Mouse (Mus musculus) C2C12 (cell line): ENCODE measurements around the gene Tmem74b. TPM values are rescaled to one million over a fixed set of nuclear protein-coding genes. Genes with fewer than 3 reads are reported as not detected.

ENCODE experiments used
- H3K27me3 ChIP-seq: one replicate; pipeline ENCODE4 v1.6.1; 2011; ENCODE audit not compliant: control insufficient read depth, insufficient read depth, insufficient read length
- H3K36me3 ChIP-seq: one replicate; pipeline ENCODE4 v1.6.1; 2011; ENCODE audit not compliant: control insufficient read depth, insufficient read depth
- H3K4me3 ChIP-seq: one replicate; pipeline ENCODE4 v1.5.1; 2011; ENCODE audit warnings: mild to moderate bottlenecking, control low read depth; ENCODE audit not compliant: poor library complexity, insufficient read depth, severe bottlenecking
- H3K79me2 ChIP-seq: one replicate; pipeline ENCODE4 v1.6.1; 2011; ENCODE audit not compliant: control insufficient read depth, insufficient read depth
- H3K79me3 ChIP-seq: one replicate; pipeline ENCODE4 v1.6.1; 2011; ENCODE audit warnings: low read depth, control low read depth
- H3ac ChIP-seq: one replicate; pipeline ENCODE3; 2011; ENCODE audit warnings: low read depth; ENCODE audit not compliant: control insufficient read depth, insufficient read length
- CEBPB ChIP-seq: IDR thresholded peaks from one replicate; pipeline ENCODE4 v1.6.1; 2011; ENCODE audit warnings: low read depth, mild to moderate bottlenecking, control low read depth, moderate library complexity
- CTCF ChIP-seq: IDR thresholded peaks from one replicate; pipeline ENCODE4 v1.5.1; 2011; ENCODE audit not compliant: control insufficient read depth, insufficient read depth, insufficient read length
- FOSL1 ChIP-seq: IDR thresholded peaks from one replicate; pipeline ENCODE4 v1.8.0; 2011; ENCODE audit warnings: mild to moderate bottlenecking, low read length; ENCODE audit not compliant: poor library complexity, insufficient read depth, severe bottlenecking
- MAX ChIP-seq: IDR thresholded peaks from one replicate; pipeline ENCODE4 v1.6.1; 2011; ENCODE audit warnings: mild to moderate bottlenecking, control low read depth
- MYOD1 ChIP-seq: IDR thresholded peaks from one replicate; pipeline ENCODE4 v1.6.1; 2011; ENCODE audit warnings: low read depth; ENCODE audit not compliant: control insufficient read depth, insufficient read length
- MYOG ChIP-seq: IDR thresholded peaks from one replicate; pipeline ENCODE4 v1.6.1; 2011; ENCODE audit not compliant: control insufficient read depth, insufficient read length; ENCODE audit errors: extremely low read depth
- USF1 ChIP-seq: IDR thresholded peaks from one replicate; pipeline ENCODE4 v1.6.1; 2011; ENCODE audit warnings: low read depth, mild to moderate bottlenecking, control low read depth, moderate library complexity
- polyA plus RNA-seq: library from polyadenylated mRNA; unstranded; fragments of >200 nt; fragmentation: generic; extraction: Trizol; gene quantifications from one replicate; pipeline ENCODE4 v1.2.1, GENCODE M21; 2012; ENCODE audit warnings: missing spikeins

The Tmem74b gene
- polyA plus RNA-seq, 1 experiment: 0.02 TPM

- Histone ChIP-seq H3K36me3 (peaks cover 20% of the 10 kb centered on the region), H3ac (no peak overlapping the region), H3K27me3 (no peaks in the 10 kb centered on the region), H3K79me2 (peaks cover 45% of the 10 kb centered on the region), H3K79me3 (peaks cover 20% of the 10 kb centered on the region), H3K4me3 (no peak overlapping the region)
- TF ChIP-seq CTCF (no peak), MAX (no peak), MYOG (no peak), MYOD1 (no peak), CEBPB (no peak), FOSL1 (no peak), USF1 (no peak)
Measured at GRCm38 (mm10) chr2:151739081-151739480, 37.3 kb downstream of the Tmem74b start.

- TF ChIP-seq MAX: no peak
- no peak for TF ChIP-seq MYOG
- no peaks in the 10 kb centered on the region for H3K27me3 ChIP-seq
- H3K79me3 ChIP-seq: peaks cover 20% of the 10 kb centered on the region
- H3K36me3 ChIP-seq: peaks cover 16% of the 10 kb centered on the region
- no peak overlapping the region for H3ac ChIP-seq
- H3K4me3 ChIP-seq: no peak overlapping the region
- H3K79me2 ChIP-seq: peaks cover 45% of the 10 kb centered on the region
Measured at GRCm38 (mm10) chr2:151739505-151739904, 37.7 kb downstream of the Tmem74b start.

- Histone ChIP-seq H3ac (peak overlapping the region; percentile 78), H3K27me3 (no peaks in the 10 kb centered on the region), H3K79me2 (peaks cover 45% of the 10 kb centered on the region), H3K36me3 (peaks cover 7% of the 10 kb centered on the region), H3K79me3 (peaks cover 16% of the 10 kb centered on the region), H3K4me3 (peak overlapping the region; percentile 75)
- TF ChIP-seq MYOD1: no peak
- TF ChIP-seq MAX: no peak
- no peak for TF ChIP-seq USF1
- no peak for TF ChIP-seq FOSL1
- no peak for TF ChIP-seq CEBPB
- TF ChIP-seq CTCF: no peak
- no peak for TF ChIP-seq MYOG
Measured at GRCm38 (mm10) chr2:151740741-151741526, 39.1 kb downstream of the Tmem74b start.

GRCm38 (mm10) chr2:151742084-151742483 lies 40.3 kb downstream of the Tmem74b start:
- H3ac ChIP-seq: no peak overlapping the region
- TF ChIP-seq CTCF: no peak
- TF ChIP-seq MAX: no peak
- TF ChIP-seq MYOD1: no peak
- TF ChIP-seq MYOG: no peak
- TF ChIP-seq CEBPB: no peak
- TF ChIP-seq FOSL1: no peak
- no peak for TF ChIP-seq USF1
- H3K27me3 ChIP-seq: no peaks in the 10 kb centered on the region
- H3K79me2 ChIP-seq: peaks cover 39% of the 10 kb centered on the region
- H3K4me3 ChIP-seq: no peak overlapping the region
- H3K79me3 ChIP-seq: peaks cover 16% of the 10 kb centered on the region
- H3K36me3 ChIP-seq: peaks cover 7% of the 10 kb centered on the region

DNA sequence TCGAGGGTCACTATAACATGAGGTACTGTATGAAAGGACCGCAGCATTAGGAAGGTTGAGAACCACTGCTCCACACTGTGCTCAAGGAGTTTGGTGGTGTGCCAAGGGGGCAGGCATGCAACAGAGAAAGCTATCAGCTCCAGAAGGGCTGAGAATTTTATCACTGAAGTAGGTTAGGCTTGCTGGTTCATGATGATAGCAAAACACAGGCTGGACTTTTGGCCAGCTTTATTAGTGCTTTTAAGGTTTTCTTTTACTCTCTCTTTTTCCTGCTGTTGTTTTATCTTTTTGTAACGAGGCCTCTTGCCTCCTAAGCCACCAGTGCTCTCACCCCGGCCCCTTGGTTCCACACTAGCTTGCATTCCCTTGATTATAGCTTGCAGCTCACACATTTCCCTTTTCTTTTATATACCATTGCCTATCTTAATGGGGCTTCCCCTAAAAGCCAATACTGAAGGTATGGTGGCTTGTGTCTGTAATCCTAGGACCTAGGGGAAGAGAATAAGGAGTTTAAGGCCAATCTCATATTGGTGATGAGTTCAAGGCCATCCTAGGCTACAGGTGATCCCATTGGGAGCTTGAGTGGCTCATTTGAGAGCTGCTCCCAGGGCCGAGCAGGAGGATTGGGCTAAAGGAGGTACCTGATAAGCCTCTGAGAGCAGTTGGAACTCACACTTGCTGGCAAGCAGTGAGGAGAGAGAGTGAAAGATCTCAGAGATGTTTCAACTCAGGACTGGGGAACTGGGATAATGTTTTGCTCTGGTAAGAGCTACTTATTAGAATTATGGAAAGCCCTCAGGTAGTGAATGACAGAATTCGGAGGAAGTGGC lies 41.3 kb downstream of the Tmem74b start:
- Histone ChIP-seq H3K36me3 (peaks cover 7% of the 10 kb centered on the region), H3K4me3 (no peak overlapping the region), H3ac (no peak overlapping the region), H3K27me3 (no peaks in the 10 kb centered on the region), H3K79me3 (peaks cover 16% of the 10 kb centered on the region), H3K79me2 (peaks cover 29% of the 10 kb centered on the region)
- TF ChIP-seq CEBPB (no peak), USF1 (no peak), FOSL1 (no peak), CTCF (no peak), MYOD1 (no peak), MYOG (no peak), MAX (no peak)

DNA sequence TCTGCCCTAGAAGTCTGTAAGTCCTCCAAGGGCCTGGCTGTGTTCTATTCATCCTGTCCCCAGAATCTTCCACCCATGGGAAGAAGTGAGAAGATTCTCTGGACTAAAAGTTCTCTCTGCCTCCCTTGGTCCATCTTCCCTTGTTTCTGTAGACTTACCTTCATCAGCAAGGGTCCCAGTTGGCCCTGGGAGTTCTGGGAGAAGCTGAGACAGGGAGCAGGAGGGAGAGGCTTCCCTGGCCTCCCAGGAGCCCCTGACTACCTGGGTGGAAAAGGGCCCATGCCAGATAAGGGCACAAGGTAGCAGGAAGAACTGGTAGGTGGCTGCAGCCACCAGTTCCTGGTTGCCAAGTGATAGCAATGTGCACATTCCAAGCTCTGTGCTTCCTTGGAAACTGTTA lies 42.0 kb downstream of the Tmem74b start, which contains the start of gene Psmf1:
Psmf1 (minus strand) TSS at position 342 of the 400 bp plus-strand sequence.
- peaks cover 21% of the 10 kb centered on the region for H3K79me2 ChIP-seq
- H3K27me3 ChIP-seq: no peaks in the 10 kb centered on the region

More for the DNA sequence above, 42.0 kb downstream of the Tmem74b start, which contains the start of gene Psmf1:
- Histone ChIP-seq H3K79me3 (peaks cover 14% of the 10 kb centered on the region), H3K4me3 (no peak within 1 kb of the TSS), H3K36me3 (peaks cover 7% of the 10 kb centered on the region), H3ac (no peak within 1 kb of the TSS)
- no peak for TF ChIP-seq USF1
